Mouse (Mus musculus): ENCODE measurements around the gene Tinagl1.

DNA sequence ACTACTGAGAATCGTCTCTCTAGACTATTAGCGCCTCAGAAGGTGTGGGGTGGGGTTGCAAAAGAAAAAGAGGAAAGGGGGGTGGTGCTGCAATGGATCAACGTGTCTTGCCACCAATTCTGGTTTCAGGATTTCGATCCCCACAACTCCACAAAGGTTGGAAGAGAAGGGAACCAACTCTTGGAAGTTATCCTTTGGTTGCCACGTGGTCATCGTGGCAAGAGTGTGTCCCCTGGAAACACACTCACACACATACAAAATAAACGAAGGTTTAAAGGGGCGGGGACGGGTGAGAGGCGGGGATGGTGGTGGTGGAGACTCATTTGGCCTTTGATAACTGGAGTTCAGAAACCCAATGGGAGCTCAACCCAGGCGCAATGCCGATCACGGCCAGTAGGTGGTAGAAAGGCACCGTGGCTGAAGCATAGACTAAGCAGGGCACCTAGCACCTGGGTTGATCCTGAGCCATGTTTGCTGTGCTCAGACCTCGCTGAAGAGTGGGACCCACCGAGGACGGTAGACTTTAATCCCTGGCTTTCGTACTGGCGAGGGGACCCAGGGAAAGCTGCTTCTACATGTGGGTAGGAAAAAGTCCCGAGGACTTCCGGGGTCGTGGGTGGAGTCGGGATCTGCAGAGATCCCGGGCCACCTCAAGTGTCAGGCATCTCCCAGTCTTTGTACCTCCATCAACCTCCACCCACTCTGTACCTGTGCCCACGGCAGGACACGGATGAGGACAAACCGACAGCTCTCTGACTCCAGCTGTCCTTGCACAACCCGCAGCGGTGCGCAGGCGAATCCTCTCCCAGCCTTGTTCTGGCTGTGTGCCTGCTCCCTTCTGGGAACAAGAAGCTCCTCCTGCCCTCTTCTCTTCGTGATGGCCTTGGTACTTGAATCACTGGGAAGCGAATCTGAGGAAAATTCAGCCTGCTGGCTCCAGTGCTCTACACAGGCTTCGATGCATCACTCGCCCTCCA, 24.1 kb upstream of the Tinagl1 start:
- no peak for TF ChIP-seq REST (IDR thresholded peaks at IDR 0.05; ENCODE audit: insufficient read depth, insufficient read length)
- no peak for TF ChIP-seq POLR2A (IDR thresholded peaks at IDR 0.05; ENCODE audit: insufficient read length, low read depth)
- no peak for TF ChIP-seq E2F4 (IDR thresholded peaks at IDR 0.05; ENCODE audit: insufficient read depth)
- TF ChIP-seq TCF12 (IDR thresholded peaks at IDR 0.05; ENCODE audit: insufficient read depth, poor library complexity, severe bottlenecking) = no peak
- no peak for TF ChIP-seq POLR2AphosphoS2 (IDR thresholded peaks at IDR 0.05; ENCODE audit: insufficient read length, low read depth)
- no peak for TF ChIP-seq CEBPB (IDR thresholded peaks at IDR 0.05; ENCODE audit: insufficient read depth, poor library complexity, severe bottlenecking)
- TF ChIP-seq TCF3 (IDR thresholded peaks at IDR 0.05; ENCODE audit: insufficient read length, low read depth) = no peak
